Mouse (Mus musculus): ENCODE measurements around the gene Clcf1.

Clcf1 gene

DNA sequence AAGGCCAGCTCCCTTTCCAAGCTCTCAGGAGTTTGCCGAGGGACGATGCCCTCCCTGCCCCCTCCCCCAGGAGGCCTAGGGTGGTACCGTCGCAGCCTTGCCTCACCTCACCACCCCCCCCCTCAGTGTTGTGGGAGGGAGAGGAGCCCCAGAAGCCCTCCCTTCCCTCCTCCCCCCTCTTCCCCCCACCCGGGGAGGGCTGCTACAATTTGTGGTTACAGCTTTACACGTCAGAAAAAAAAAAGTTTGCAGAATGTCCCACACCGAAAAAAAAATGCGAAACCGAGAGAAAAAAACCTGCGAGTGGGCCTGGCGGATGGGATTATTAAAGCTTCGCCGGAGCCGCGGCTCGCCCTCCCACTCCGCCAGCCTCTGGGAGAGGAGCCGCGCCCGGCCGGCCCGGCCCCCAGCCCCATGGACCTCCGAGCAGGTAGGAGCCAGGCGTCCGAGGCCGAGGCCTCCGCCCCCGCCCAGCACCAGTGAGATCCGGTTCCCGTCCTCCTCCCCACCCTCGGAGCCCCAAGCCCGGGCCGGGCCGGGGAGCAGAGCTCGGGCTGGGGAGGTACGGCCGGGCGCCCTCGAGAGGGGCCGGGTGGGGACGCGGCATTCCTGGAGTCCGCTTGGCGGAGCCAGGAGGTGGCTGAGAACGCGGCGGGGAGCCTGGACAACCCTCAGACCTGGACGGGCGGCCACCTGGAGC is at the start of gene Clcf1, which contains the start of gene AC109138.7:
Gene Clcf1, plus strand, starts transcription at position 168 of the 700 bp plus-strand sequence.
Gene AC109138.7, plus strand, starts transcription at position 287 of the 700 bp plus-strand sequence.
- no peak for DNase-seq (ENCODE audit: low read depth)

- no peak for DNase-seq (ENCODE audit: low read depth)
Observed at GRCm38 (mm10) chr19:4164721-4165120, 49.3 kb upstream of the Clcf1 start.

- DNase-seq (ENCODE audit: low read depth): no peak
Observed at GRCm38 (mm10) chr19:4166678-4167476, 47.2 kb upstream of the Clcf1 start.

GRCm38 (mm10) chr19:4169378-4169784 is 44.7 kb upstream of the Clcf1 start:
- peak; percentile 92 for DNase-seq (ENCODE audit: low read depth)

DNA sequence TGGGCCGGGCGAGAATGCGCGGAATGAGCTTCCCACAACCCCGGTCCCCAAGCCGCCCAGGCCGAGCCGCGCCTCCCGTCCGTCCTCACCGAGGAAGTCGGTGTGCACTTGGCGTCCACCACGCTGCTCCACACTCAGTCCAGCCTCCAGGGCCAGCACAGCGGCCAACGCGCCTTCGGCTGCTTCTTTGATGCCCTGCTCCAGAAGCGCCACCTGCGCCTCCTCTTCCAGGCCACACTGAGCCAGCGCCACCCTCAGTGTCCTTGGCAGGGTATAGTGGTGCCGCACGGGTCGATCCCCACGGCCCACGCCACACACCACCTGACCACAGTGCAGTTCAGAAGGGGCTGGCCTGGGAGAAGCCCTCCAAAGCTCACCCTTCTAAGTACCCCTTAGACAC is 44.2 kb upstream of the Clcf1 start:
- DNase-seq (ENCODE audit: low read depth): no peak

- no peak for DNase-seq (ENCODE audit: low read depth)
Observed at GRCm38 (mm10) chr19:4170723-4171392, 43.2 kb upstream of the Clcf1 start.

DNA sequence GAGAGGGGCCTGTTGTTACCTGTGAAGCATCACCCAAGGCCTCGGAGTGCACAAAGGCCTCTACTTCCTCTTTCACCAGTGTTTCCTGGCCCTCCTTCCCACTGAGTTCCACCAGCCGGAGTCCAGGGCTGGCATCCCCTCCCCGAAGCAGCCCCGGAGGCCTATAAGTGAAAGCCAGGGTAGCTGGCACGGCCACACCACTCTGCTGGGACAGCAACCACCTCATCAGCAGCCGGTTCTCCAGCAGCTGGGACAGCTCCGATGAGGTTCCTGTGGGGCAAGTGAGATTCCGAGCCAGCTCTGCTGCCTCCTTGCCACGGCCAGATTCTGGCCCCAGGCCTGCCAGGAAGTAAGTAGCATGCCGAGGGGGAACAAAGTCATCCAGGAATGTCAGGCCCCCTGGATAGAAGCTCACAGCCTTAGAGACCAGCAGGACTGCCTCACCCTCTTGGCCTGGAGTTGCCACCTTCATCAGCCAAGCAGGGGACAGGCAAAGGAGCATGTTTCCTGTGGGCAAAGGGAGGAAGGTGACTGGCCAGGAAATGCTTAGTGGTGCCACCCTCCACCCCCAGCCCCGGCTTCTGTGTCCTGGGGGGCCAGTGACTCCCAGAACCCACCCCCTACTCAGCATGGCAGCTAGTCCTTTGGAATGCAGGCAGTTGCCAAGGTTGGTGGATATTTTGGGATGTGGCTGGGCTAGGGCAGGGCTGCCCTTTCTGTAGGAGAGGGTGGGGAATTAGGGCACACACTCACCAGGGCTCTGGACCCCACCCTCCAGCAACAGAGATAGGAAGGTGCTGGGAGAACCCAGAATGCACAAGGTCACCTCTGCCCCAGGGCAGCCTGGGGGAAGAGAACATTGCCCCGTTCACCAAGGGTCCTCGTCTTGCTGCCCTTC is 42.4 kb upstream of the Clcf1 start:
- no peak for DNase-seq (ENCODE audit: low read depth)

GRCm38 (mm10) chr19:4172925-4173324 is 41.1 kb upstream of the Clcf1 start:
- DNase-seq (ENCODE audit: low read depth): no peak

DNA sequence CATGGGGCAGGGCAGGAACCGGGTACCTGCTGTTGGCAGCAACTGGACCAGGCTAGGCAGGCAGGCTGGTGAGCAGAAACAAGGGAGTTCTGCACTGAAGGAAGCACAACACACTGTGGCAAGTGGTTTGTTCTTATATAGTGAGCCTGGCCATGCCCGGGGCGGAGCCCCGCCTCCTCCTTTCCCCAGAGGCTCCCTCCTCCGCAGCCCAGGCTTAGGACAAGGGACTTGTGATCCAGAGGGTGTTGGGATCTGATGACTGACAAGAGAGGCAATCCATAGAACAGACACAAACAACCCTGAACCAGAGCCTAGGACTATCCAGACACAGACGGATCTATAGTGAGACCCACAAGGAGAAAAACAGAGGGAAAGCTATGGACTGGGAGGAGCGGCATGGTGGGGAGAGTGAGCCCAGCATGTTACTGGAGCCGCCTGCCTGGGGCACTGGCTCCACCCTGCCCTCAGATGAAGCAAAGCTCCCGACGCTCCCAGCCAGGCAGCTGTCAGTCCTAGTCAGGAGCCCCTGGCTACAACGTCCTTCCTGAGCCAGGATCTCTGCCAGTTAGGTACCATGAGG is 38.6 kb upstream of the Clcf1 start, which contains the start of gene Carns1:
Gene Carns1, minus strand, starts transcription at position 112 of the 580 bp plus-strand sequence.
- no peak for DNase-seq (ENCODE audit: low read depth)

DNA sequence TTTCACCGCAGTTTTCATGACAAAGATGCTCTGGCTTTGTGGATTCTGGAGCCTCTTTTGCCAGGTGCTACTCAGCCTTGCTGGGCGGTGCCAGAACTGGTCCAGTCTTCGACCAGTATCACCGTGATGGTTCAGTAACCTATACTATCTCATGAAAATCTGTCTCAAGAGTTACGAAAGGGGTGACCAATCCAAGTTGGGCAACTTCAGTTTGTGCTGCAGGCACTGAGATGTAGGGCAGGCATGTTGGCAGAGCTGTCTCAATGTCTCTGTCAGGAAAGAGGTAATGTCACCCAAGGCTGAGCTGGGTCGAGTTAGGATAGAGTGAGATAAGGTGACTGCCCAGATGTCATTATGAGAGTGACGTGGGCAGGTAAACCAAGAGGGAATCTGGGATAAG is 33.6 kb upstream of the Clcf1 start:
- no peak for DNase-seq (ENCODE audit: low read depth)

DNA sequence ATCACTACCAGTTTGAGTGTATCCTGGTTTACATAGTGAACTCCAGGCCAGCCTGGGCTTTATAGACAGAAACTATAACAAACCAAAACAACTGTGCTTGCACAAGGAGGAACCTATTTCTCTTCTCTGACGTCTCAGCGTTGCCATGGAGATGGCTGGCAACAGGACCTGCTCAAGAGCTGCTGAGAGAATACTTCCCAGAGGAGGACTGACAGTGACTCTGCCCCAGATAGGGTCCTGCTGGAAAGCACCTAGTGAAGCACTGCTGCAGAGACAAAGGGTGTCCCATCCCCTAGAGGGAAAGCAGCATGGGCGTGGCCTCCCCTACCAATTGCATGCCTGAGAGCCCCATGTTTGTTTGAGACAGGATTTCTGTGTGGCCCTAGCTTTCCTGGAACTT is 32.1 kb upstream of the Clcf1 start:
- DNase-seq (ENCODE audit: low read depth): peak; percentile 72

- DNase-seq (ENCODE audit: low read depth): no peak
Observed at GRCm38 (mm10) chr19:4183689-4184088, 30.3 kb upstream of the Clcf1 start.

GRCm38 (mm10) chr19:4184976-4185975 is 28.8 kb upstream of the Clcf1 start:
- no peak for DNase-seq (ENCODE audit: low read depth)

- no peak for DNase-seq (ENCODE audit: low read depth)
Observed at GRCm38 (mm10) chr19:4187303-4187702, 26.7 kb upstream of the Clcf1 start.

DNA sequence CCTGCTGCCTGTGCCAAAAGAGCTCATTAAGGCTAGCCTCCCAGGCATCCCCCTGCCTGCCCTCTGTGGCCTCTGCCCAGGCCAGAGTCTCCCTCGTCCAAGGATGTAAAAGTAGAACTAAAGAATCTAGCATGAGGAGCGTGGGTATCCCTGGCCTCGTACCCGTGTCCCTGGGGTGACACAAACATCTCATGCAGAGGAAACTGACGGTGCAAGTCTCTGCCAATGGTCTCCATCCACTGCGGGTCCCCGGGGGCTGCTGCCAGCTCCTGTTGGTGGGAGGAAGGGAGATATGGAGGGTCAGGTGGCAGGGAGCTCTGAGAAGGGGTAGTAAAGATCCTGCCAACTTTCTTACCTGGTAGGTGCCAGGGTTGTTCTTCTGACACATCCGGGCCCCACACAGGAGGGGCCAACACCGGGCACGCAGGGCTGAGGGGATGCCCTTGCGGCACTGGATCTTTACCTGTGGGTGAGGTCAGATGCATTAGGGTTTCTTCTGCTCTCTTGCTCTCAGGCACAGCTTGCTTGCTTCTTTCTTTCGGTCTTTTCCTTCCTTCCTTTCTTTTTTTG is 24.9 kb upstream of the Clcf1 start:
- no peak for DNase-seq (ENCODE audit: low read depth)

- no peak for DNase-seq (ENCODE audit: low read depth)
Observed at GRCm38 (mm10) chr19:4190831-4191334, 23.2 kb upstream of the Clcf1 start, which contains the start of gene Tbc1d10c. Tbc1d10c (minus strand) TSS chr19:4191284.

- peak; percentile 94 for DNase-seq (ENCODE audit: low read depth)
Observed at GRCm38 (mm10) chr19:4191528-4192250, 22.3 kb upstream of the Clcf1 start, which contains the start of gene Ppp1ca. Ppp1ca (plus strand) TSS chr19:4192065.

- DNase-seq (ENCODE audit: low read depth): no peak
Observed at GRCm38 (mm10) chr19:4192251-4192985, 21.6 kb upstream of the Clcf1 start.
